Mouse (Mus musculus): ENCODE results near the gene Klf6. TPM values are rescaled to one million over a fixed set of nuclear protein-coding genes. Genes with fewer than 3 reads are reported as not detected.

Klf6 gene
- polyA plus RNA-seq, 1 experiment from 2014 or later, result 88.9 TPM

DNA sequence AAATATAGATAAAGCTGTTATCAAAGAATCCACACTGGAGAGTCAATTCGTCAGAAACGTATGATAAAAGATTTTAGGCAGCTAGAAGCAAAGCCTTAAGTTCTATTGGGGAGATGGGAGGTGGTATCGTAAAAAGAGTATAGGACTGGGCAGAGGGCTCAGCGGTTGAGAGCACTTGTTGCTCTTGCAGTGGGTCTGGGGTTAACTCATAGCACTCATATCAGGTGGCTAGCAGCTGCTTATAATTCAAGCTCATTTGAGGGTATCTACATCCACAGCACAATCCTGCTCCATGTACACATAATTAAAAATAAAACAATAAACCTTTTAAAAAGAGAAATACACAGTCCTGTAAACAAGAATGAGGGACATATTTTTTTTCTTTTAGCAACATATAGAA is 58.7 kb downstream of the Klf6 start:
- ATAC-seq (ENCODE audit: insufficient read depth, low FRiP score, low read depth), result no peak

More for the DNA sequence above, 58.7 kb downstream of the Klf6 start:
- Histone ChIP-seq H3K27ac (no peak overlapping the region), H3K36me3 (no peaks in the 10 kb centered on the region), H3K9me3 (no peaks in the 10 kb centered on the region), H3K4me2 (no peak overlapping the region), H3K4me3 (replicated peaks) (no peak overlapping the region), H3K27me3 (replicated peaks) (no peaks in the 10 kb centered on the region), H3K4me1 (no peaks in the 10 kb centered on the region), H3K9ac (no peak overlapping the region)
- WGBS, result 71% methylated on average over 4 of the region's 4 CpGs

Small RNA genes within 50 kb of the gene (microRNA-seq; reads per million reads assigned to microRNA genes)
- gene Gm26043, result not detected

All from stomach, embryonic 15.5 days (tissue).